Mouse (Mus musculus): ENCODE measurements at regions not wholly inside any gene's neighbourhood (a gene's known extent, or its start where the extent isn't known, plus 50 kb on each side); places are given as distances from the start of the nearest gene placed in this dataset.

DNA sequence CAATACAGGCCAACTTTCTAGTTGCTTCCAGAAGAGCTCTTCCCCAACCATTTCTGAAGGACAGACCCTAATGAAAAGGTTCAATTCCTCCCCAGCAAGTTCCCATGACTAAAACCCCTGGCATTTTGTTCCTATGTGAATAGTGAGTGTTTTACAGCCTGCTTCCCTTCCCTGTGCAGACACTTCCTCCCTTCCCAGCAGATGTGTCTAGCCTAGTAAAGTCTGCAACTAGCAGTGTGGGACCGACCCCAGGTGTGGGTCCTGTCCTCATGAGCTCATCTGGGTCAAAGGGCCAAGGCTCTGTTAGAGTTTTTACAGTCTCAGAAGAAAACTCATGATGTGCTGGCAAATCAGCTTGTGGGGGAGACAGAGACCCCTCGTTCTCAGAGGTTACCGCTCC, 50.9 kb upstream of the Ier3 start:
- Histone ChIP-seq H3K27me3 (ENCODE audit: control insufficient read depth, insufficient read depth, low read length) (no peaks in the 10 kb centered on the region), H3K4me1 (ENCODE audit: control insufficient read depth, insufficient read depth, low read length) (no peaks in the 10 kb centered on the region), H3K27ac (ENCODE audit: control insufficient read depth, insufficient read depth, low read depth, low read length) (no peak overlapping the region), H3K4me3 (ENCODE audit: control insufficient read depth, low read depth, low read length) (no peak overlapping the region), H3K36me3 (ENCODE audit: control insufficient read depth, insufficient read depth, low read length) (no peaks in the 10 kb centered on the region)
- TF ChIP-seq CTCF (IDR thresholded peaks at IDR 0.05; ENCODE audit: control insufficient read depth, insufficient read depth, insufficient replicate concordance, low read depth, low read length) (no peak), POLR2A (IDR thresholded peaks at IDR 0.05; ENCODE audit: control insufficient read depth, low read depth, low read length) (no peak)

DNA sequence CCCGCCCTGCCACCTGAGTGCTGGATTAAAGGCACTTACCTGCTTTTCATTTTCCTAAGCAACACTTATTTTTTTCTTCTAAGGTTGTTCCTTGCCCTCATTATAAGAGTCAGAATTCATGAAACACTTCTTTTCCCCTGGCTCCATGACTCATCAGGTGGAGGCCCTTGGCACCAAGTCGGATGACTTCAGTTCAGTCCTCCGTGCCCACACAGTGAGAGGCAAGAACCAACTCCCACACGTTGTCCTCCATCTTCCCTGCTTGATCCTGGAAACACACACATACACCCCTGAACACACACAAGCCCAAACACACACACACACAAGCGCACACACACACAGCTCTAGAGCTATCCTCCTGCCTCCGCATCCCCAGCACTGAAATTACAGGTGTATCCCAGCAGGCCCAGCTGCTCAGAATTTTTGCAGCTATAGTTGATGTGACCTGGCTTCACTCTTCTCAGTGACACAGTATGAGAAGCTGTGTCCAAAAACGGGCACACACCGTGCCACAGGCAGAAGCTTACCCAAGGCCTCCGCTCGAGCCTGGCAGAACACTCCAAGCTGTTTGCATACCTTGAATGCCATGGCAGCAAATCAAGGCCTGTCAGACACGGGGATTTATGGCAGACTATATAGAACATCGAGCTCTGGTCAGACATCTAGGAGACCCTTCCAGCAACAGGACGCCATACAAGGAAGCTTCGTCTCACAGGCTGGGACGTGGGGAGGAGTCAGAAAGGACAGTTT, 49.7 kb upstream of the Ier3 start:
- H3K36me3 ChIP-seq (ENCODE audit: control insufficient read depth, insufficient read depth, low read length), result no peaks in the 10 kb centered on the region
- TF ChIP-seq CTCF (IDR thresholded peaks at IDR 0.05; ENCODE audit: control insufficient read depth, insufficient read depth, insufficient replicate concordance, low read depth, low read length) (no peak), POLR2A (IDR thresholded peaks at IDR 0.05; ENCODE audit: control insufficient read depth, low read depth, low read length) (no peak)
- H3K4me3 ChIP-seq (ENCODE audit: control insufficient read depth, low read depth, low read length), result no peak overlapping the region
- H3K27ac ChIP-seq (ENCODE audit: control insufficient read depth, insufficient read depth, low read depth, low read length), result no peak overlapping the region
- H3K27me3 ChIP-seq (ENCODE audit: control insufficient read depth, insufficient read depth, low read length), result no peaks in the 10 kb centered on the region
- H3K4me1 ChIP-seq (ENCODE audit: control insufficient read depth, insufficient read depth, low read length), result peaks cover 1% of the 10 kb centered on the region; the same call in 1 of the 2 replicates
